Mouse (Mus musculus): ENCODE results near the gene Oprl1.

Oprl1 gene

DNA sequence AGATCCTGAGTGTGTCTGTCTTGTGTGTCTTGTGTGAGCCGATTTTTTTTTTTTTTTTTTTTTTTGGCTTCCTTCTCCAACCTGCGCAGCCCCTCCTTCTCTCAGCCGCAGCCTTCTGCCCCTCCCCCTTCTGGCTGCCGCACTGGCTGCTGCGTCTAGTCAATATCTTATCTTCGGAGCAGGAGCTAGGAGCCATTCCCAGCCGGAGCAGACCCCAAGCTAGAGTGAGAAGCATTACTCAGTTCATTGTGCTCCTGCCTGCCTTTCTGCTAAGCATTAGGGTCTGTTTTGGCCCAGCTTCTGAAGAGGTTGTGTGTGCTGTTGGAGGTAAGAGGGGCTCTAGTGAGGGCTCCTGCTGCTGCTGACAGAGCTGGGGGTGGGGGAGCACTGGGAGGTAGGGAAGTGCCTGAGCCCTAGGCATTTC, at the start of gene Oprl1:
Gene Oprl1 (plus strand): TSS at position 114 of the 424 bp plus-strand sequence.
- no peak for DNase-seq (ENCODE audit: low read depth, low spot score)

DNA sequence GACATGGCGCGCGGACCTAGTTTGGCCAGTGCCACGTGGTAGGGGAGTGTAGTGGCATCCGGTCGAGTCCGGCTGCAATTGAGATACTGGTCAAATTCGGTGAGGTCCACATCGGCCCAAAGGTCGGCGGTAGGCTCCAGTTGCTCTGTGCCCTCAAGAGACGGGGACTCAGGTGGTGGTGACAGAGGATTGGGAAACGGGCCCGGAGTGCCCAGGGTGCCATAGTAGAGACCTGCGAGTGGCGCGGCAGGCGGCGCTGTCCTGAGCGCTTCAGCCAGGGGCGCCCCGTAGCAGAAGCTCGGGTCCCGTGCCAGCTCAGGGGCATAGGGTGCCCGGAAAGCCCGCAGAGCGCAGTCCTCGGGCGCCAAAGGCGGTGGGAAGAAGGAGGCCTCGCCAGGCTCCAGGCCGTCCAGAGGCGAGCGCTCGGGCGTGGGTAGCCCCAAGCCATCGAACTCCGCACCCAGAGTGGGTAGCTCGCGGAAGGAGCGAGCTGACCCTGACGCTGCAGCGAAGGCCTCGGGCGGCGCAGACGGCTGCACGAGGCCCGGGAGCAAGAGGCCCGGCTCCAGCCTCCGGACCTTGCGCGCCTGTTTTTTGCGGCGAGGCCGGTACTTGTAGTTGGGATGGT, 44.4 kb upstream of the Oprl1 start:
- no peak for DNase-seq (ENCODE audit: low read depth, low spot score)

DNA sequence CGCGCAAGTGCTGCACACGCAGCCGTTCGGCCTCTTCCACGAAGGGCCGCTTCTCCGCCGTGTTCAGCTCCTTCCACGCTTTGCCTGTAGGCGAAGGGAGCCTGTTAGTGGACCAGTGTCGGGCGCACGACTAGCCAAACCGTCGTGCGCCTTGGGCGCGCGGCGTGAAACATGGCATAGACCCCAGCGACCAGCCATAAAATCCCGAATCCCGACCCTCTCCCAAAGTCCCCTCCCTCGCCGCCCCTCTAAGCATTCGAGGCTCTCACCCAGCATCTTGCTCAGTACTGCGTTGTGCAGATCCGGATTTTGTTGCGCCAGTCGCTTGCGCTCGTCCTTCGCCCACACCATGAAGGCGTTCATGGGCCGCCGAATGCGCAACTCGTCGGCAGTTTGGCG, 43.9 kb upstream of the Oprl1 start:
- DNase-seq (ENCODE audit: low read depth, low spot score): no peak

DNA sequence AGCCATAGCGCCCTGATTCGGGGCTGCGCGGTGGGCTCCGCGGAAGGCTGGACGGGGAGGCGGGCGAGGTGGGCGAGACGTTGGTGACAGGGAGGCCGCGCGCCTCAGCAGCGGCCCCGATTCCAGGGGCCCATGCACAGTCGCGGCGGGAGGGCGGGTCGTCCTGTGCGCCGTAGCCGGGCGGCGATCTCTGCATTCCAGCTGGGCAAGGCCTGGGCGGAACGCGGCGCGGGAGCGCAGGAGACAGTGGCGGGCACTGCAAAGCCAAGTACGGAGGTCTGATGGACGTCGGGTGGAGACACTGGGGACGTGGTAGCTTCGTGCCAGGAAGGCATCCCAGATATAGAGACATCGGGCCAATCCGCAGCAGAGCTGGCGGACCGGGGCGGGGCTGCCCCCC, 43.5 kb upstream of the Oprl1 start, which contains the start of gene Sox18:
Gene Sox18 (minus strand): TSS at position 315 of the 400 bp plus-strand sequence.
- DNase-seq (ENCODE audit: low read depth, low spot score): no peak

DNA sequence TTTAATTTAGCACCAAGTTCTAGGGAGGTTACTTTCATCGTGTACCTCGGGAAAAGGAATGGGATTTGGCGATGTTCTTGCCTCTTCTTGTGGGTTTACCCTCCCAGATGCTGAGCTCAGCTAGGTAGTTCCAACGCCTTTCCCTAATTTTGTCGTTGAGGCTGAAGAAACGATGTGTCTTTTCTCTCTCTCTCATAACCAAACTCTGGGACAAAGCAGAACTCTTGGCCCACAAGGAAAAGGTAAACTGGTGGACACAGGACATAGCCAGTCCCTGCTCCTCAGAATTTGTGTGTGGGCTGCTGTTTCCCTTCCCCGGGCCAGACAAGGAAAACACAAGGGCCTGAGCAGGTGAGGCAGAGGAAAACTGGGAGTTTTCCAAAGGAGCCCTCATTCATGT, 42.8 kb upstream of the Oprl1 start:
- no peak for DNase-seq (ENCODE audit: low read depth, low spot score)

DNA sequence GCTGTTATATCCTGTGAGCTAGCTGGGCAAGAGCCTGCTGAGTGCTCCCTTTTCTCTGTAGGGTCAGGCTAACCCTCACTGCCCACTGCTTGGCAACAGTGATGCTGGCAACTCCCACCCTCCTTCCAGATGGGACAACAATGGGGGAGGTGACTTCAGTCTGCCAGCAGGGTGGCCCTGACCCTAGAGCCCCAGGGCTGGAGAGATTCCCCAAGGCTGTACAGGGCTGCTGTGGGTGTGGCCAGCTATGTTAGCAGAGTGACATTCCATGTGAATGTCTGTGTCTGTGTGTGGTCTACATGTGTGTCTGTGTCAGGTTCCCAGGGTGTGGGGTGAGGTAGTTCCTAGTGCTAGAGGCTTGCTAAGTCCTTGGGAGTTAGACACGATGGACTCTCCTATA, 41.3 kb upstream of the Oprl1 start:
- DNase-seq (ENCODE audit: low read depth, low spot score): no peak

DNA sequence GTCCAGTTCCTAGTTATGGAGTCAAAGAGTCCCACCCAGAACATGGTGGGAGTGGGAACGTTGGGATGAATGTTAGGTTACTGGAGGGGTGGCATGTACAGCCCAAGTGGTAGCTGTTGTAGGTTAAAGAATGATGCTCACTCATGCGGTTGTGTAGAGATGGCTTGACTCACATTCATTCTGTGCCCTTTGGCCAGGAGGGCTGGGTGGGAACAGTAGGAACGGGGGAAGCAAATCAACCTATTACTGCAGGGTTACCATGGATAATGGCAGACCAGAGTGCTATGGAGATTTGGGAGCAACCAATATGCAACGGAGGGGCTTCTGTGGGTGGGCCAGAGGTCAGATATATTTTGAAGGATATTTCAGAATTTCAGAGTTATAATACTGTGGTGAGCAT, 39.9 kb upstream of the Oprl1 start:
- no peak for DNase-seq (ENCODE audit: low read depth, low spot score)

DNA sequence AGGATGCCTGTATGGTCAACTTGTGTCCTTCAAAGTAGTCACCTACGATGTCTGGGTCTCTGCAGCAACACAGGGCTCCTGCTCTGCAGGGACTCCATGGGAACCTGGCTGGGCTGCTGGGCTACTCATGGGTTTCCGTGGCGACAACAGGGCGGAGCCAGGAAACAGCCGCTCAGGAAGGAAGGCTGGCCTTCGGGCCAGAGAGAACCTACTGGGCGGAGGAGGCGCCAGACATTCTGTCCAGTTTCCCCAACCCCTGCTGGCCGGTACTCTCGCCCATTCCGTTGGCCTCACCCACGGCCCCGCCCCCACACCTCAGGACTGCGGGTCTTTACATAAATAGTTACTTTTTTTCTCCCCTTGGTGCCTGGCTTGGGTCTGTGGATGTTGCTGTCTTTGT, 39.4 kb upstream of the Oprl1 start:
- DNase-seq (ENCODE audit: low read depth, low spot score): no peak

DNA sequence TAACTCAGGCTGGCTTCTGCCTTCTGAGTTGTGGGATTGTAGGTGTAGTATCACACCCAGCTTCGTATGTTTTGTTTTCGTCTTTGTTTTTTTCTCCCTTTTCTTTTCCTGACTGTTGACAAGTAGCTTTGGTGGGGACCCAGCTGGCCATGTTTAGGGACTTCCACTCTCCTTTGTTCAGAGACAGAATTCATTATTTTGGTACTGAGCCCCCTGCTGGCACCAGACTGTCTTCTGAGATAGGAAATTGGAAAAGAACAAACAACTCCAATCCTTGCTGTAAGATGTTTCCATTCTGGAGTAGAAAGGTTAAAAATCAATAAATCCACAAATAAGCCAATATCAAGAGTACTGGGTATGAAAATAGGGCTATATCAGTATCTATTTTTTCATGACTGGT, 38.4 kb upstream of the Oprl1 start:
- DNase-seq (ENCODE audit: low read depth, low spot score): no peak

DNA sequence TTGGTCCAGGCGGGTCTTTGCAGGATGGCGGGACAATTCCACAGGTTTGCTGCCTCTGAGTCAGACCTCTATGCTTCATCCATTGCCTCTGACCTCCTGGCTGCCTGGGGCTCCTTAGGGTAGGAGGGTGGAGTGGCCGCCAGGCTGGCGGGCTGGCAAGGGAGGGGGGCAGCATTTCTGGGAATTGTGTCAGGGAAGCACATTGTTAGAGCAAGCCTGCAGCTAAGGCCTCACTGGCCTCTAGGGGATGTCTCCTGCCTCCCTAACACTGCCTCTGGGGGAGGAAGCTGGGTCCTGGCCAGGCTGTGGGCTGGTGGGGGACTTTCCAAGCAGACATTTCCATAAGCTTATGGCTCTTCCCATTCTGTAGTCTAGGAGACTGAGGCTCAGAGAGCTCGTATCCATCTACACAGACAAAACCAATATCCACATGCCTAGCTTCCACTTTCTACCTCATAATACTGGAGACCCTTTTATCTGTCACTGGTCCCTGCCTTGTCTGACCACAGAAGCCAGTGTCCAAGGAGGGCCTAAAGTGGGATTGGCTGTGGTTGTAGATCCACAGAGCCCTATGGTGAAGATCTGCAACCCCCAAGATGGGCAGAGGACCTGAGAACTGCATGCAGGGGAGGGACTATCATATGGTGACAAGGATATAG, 37.6 kb upstream of the Oprl1 start:
- DNase-seq (ENCODE audit: low read depth, low spot score): no peak

DNA sequence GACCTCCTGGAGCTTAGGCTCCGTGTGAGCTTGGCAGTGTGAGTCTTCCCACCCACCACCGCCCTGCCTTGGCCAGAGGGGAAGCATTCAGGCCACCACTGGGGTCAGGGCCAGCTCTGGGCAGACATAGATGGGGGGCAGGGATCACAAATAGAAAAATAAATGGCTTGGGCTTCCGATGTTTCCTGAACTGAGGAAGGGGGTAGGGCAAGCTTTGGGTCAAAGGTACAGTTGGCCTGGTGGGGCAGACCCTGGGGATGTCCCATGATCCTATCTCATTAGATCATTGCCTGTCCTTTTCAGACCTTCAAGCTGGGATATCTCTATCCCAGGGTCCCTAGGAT, 37.1 kb upstream of the Oprl1 start:
- no peak for DNase-seq (ENCODE audit: low read depth, low spot score)

DNA sequence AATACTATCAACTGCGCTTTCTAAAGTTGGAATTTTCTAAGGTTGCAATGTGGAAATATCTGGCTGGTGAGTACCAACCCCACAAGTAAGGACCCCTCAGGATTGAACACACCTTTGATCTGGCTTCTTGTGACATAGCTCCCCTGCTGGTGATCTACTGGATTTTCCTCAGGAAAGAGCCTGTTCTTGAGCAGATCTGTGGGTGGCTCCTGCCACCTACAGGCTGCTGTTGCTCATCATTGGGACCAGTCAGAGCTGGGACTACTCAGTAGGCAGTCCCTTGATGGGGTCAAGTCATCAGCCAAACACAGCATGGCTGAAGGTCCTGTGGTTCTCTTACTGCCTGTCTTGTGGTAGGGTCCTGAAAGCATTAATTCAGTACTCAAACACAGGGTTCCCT, 36.0 kb upstream of the Oprl1 start:
- no peak for DNase-seq (ENCODE audit: low read depth, low spot score)

DNA sequence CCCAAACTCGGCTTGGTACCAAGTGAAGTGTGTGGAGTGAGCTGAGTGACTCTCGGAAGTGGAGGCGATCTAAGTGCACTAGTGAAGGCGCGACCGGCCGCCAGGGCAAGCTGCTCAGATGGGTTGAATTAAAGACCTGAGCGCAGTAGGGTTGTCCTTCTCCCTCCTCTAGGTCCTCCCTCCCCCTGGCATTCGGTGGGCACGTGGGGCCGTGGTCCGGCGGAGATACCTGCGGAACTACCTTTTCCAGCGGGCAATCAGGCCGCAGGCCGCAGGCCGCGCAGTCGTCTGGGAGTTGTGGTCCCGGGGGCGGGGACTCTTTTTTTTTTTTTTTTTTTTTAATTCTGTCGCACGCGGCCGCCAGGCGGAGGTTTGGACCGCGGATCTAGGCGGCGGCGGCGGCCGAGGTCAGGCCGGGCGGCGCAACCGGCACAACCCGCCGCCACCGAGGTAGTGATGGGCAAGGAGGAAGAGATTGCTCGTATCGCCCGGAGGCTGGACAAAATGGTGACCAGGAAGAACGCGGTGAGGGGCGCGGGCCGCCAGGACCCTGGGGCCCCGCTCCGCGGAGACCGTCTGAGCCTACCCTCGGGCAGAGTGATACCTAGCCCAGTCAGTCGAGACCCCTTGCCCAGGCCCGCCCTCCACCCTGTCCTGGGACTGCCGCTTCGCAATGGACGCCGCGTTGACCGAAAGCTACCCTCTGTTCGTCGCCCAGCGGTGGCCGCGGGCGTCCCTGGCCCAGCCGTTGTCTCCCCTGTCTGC, 34.7 kb upstream of the Oprl1 start, which contains the start of gene Tcea2:
Gene Tcea2 (plus strand): TSS at position 360 of the 765 bp plus-strand sequence.
- no peak for DNase-seq (ENCODE audit: low read depth, low spot score)

DNA sequence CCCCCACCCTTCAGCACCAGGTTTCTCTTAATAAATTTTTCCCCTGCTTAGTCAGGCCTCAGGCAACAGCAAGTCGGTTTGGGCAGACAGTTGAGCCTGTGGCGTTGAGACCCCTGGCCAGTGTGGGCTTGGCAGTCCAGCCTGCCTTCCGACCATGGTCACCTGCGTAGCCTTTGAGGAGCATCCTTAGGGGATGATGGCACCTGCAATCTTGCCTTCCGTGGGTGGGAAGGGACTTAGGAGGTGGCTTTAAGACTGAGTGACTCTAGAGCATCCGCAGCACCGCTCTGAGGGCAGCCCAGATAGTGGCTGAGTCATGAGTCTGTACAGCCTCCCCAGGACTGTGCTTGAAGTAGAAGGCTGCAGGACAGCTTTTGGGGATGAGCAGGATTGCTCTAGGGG, 34.1 kb upstream of the Oprl1 start:
- no peak for DNase-seq (ENCODE audit: low read depth, low spot score)

DNA sequence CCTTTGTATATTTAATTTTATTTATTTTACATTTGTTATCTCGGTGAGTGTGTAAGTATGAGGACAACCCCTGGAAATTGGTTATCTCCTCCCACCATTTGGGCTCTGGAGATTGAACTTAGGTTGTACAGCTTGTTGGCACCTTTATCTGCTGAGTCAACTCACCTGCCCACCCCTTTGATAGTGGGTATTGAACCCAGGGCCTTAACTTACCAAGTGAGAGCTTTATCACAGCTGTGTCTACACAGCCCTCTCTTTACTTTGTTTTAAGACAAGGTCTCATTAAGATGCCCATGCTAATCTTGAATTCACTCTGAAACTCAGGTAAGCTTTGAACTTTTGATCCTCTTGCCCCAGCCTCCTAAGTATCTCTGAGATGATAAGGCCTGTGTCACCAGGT, 32.8 kb upstream of the Oprl1 start:
- DNase-seq (ENCODE audit: low read depth, low spot score): no peak

DNA sequence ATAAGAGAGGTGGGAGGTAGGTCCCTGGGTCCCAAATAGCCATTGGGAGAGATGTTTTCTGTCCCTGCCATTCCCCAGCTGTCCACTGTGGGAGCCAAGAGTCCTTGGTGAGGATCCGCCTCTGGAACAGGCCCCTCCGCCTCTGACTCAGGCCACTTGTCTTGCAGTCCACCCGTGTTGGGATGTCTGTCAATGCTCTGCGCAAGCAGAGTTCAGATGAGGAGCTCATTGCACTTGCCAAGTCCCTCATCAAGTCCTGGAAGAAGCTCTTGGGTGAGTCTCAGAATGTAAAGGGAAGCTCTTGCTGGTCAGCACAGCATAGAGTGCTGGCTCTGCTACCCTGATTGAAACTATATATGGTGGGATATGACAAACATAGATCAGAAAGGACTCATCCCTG, 31.4 kb upstream of the Oprl1 start:
- no peak for DNase-seq (ENCODE audit: low read depth, low spot score)

DNA sequence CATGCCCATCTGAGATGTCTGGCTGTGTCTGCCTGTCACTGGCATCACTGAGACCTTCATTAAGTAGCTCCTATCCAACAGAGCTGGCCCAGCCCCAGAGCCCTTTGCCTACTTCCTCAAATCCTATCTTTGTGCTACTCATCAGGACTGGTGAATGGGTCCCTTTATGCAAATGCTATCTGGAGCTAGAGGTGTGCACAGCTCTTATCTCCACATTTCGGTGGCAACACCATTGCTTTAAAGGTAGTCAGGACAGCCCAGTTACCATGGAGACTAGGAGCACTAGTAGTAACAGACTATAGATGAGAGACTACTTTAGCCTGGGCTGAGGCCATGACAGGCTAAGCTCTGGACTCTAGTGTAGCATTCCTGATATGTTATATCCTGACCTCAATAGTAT, 30.1 kb upstream of the Oprl1 start:
- DNase-seq (ENCODE audit: low read depth, low spot score): no peak

DNA sequence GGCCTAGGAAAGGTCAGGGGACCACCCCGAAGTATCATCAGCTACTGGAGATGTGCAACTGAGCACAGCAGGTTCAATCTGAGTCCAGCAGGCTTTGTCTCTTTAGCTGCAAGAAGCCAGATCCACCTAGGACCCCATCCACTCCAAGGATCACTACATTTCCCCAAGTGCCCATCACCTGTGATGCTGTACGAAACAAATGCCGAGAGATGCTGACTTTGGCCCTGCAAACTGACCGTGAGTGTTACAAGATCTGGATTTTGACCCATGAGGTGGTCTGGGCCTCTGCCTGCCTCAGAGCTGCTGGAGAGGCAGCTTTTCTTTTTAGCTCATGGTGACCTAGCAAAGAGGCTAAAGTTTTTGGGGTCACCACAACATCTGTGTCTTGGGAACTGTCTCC, 29.1 kb upstream of the Oprl1 start:
- no peak for DNase-seq (ENCODE audit: low read depth, low spot score)

DNA sequence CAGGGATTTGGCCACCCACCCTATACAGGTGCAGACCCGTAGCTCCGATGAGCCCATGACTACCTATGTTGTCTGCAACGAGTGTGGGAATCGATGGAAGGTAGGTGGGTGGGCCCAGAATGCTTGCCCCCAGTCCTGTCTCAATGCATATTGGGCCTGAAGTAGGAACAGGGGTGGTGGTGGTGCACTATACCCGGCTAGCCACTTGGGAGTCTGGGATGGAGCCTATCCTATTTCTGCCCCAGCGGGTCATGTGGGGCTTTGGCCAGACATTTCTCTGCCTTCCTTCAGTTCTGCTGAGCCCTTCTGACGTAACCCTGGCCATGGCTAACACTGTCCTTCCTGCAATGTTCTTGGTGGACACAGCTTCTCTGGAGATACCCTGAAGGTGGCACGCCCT, 27.2 kb upstream of the Oprl1 start:
- DNase-seq (ENCODE audit: low read depth, low spot score): no peak

DNA sequence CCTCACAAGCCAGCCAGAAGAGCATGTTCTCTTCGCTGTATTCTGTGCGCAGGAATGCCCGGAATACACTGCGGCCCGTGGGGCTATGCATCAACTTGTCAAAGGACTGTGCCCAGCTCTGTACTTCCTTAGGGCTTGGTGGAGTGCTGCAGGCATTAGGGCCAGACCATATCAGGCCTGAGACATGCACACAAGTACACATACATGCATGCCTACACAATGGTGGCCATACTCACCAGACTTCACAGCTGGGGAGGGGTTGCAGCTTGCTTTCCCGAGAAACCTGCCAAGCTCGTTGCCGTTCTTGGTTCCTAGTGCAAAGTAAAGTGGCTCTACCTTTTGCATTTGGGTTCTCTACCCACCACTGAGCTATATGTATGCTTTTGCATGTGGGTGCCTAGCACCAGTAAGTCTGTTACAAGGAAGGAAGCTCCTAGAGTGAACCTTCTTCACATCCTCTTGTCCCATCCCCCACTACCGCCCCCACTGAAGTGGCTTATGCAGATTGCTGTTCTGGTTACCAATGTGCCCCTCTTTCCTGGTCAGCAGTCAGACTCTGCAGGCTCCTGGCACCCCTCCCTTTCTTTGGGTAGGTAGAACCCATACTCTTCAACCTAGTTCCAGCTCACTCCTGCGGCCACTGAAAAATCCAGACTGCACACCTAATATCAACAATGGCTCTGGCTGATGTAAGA, 25.2 kb upstream of the Oprl1 start:
- no peak for DNase-seq (ENCODE audit: low read depth, low spot score)

DNA sequence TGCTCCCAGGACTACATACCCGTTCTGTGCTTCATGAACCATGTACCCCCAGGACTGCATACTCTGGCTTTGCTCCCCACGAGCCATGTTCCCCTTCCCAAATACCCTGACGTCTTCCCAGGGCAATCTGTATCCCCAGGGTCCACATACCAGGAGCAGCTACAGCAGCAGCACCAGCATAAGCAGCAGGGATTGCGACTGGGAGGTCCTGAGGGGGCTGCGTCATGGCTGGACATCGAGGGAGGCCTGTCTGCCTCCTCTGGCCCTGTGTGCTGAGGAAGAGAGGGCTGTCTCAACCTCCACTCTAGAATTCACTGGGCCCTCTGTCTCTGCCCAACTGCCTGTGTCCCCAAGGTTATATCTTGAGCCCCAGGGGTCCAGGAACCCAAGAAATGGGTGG, 23.7 kb upstream of the Oprl1 start:
- DNase-seq (ENCODE audit: low read depth, low spot score): no peak

DNA sequence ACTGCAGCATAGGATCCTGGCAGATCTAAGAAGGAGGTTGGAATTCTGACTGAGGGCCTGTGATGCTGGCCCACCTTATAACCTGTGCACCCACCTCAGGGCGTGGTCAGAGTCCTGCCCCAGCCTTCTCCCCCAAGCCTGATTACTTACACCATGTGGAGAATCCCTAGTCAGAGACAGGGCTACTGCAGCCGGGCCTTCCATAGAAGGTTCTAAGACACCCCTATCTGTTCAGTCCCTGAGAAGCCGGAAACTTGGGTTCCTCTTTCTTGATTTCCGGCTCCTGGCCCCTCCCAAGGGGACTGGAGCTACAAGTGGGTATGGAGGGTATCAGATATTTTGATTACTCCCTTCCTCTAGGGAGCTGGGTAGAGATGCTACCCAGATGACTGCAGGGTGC, 23.2 kb upstream of the Oprl1 start:
- no peak for DNase-seq (ENCODE audit: low read depth, low spot score)
